8 mouse cellular contexts compared by ENCODE assay signal in genomic region chr2:59600123-59600840, GRCm38 (mm10). TPM values are rescaled to one million over a fixed set of nuclear protein-coding genes. Genes with fewer than 3 reads are reported as not detected.
A peak's percentile ranks its signal among the peaks of the same experiment; 100 is the strongest.
DNase-seq lines count a peak whose midpoint lies in the region; ATAC-seq and TF ChIP-seq lines count a peak whose summit lies in the region.

No protein-coding gene starts in this region.

- no peak for TF ChIP-seq POLR2A in embryonic fibroblast, embryonic 13.5 days (IDR thresholded peaks at IDR 0.05; ENCODE audit: low read depth, low read length)

- peak; percentile 19 for DNase-seq in 3134 (ENCODE audit: extremely low read depth, insufficient read length, low spot score)
- DNase-seq in adrenal gland, adult 8-10 months, result peak; percentile 45
- DNase-seq in heart, postnatal 0 days (ENCODE audit: low spot score), result no peak
- peak; percentile 79 to 84 for DNase-seq in kidney, postnatal 4 days
- no peak for DNase-seq in right cerebral cortex, postnatal 36 days (ENCODE audit: low spot score in 2 of 2)

- H3K9me3 ChIP-seq in heart, postnatal 0 days (replicated peaks; ENCODE audit: control insufficient read depth, low read length), result no peaks in the 10 kb centered on the region
- H3K9me3 ChIP-seq in stomach, embryonic 16.5 days (replicated peaks; ENCODE audit: control insufficient read depth, low read length), result no peaks in the 10 kb centered on the region

- H3K4me2 ChIP-seq in heart, postnatal 0 days (ENCODE audit: low read depth, low read length), result peak overlapping the region; percentile 17
- H3K4me2 ChIP-seq in stomach, embryonic 16.5 days (ENCODE audit: low read depth, low read length), result no peak overlapping the region

- H3K4me1 ChIP-seq in embryonic fibroblast, embryonic 13.5 days (ENCODE audit: control insufficient read depth, insufficient read depth, low read length), result peaks cover 3% of the 10 kb centered on the region
- H3K4me1 ChIP-seq in heart, postnatal 0 days (ENCODE audit: control insufficient read depth, insufficient read depth), result peaks cover 13% of the 10 kb centered on the region; the same call in 1 of the 2 replicates
- H3K4me1 ChIP-seq in stomach, embryonic 16.5 days (ENCODE audit: control insufficient read depth, insufficient read depth, low read length), result peaks cover 13% of the 10 kb centered on the region

- peak overlapping the region; percentile 67 for H3K27ac ChIP-seq in embryonic fibroblast, embryonic 13.5 days (ENCODE audit: insufficient read depth, low read length)
- peak overlapping the region; percentile 23; the same call in 1 of the 2 replicates for H3K27ac ChIP-seq in heart, postnatal 0 days (ENCODE audit: low read depth)
- H3K27ac ChIP-seq in stomach, embryonic 16.5 days (ENCODE audit: low read length), result no peak overlapping the region

- H3K4me3 ChIP-seq in embryonic fibroblast, embryonic 13.5 days (ENCODE audit: insufficient read depth, low read length), result no peak overlapping the region
- no peak overlapping the region for H3K4me3 ChIP-seq in heart, postnatal 0 days (ENCODE audit: low read depth, low read length)
- H3K4me3 ChIP-seq in stomach, embryonic 16.5 days (replicated peaks; ENCODE audit: low read length), result no peak overlapping the region

- WGBS in heart, postnatal 0 days, result 74% methylated on average over 19 of the region's 19 CpGs
- 50% methylated on average over 19 of the region's 19 CpGs for WGBS in stomach, embryonic 16.5 days

- no peak overlapping the region for H3K9ac ChIP-seq in heart, postnatal 0 days (replicated peaks; ENCODE audit: low read depth, low read length)
- no peak overlapping the region for H3K9ac ChIP-seq in stomach, embryonic 16.5 days (ENCODE audit: low read length)

- H3K27me3 ChIP-seq in heart, postnatal 0 days (ENCODE audit: control insufficient read depth, insufficient read depth, low read length), result no peaks in the 10 kb centered on the region
- H3K27me3 ChIP-seq in stomach, embryonic 16.5 days (ENCODE audit: control insufficient read depth, insufficient read depth, low read length), result no peaks in the 10 kb centered on the region

- no peak for TF ChIP-seq EP300 in heart, postnatal 0 days (IDR thresholded peaks at IDR 0.05; ENCODE audit: low read depth)

- no peaks in the 10 kb centered on the region for H3K36me3 ChIP-seq in heart, postnatal 0 days (replicated peaks; ENCODE audit: control insufficient read depth, insufficient read depth, low read length)
- H3K36me3 ChIP-seq in stomach, embryonic 16.5 days (ENCODE audit: control insufficient read depth, insufficient read depth, low read length), result no peaks in the 10 kb centered on the region

- ATAC-seq in heart, postnatal 0 days (ENCODE audit: insufficient read depth, low read depth), result peak; percentile 28; the same call in 1 of the 2 replicates
- peak; percentile 35; the same call in 1 of the 2 replicates for ATAC-seq in stomach, embryonic 16.5 days (ENCODE audit: insufficient read depth, low FRiP score)
- ATAC-seq in frontal cortex, adult (ENCODE audit: low TSS enrichment), result no peak

- TF ChIP-seq CTCF in embryonic fibroblast, embryonic 13.5 days (IDR thresholded peaks at IDR 0.05; ENCODE audit: borderline replicate concordance, insufficient read depth, low read length), result no peak
- TF ChIP-seq CTCF in heart, postnatal 0 days (IDR thresholded peaks at IDR 0.05; ENCODE audit: low read depth), result no peak

RNA-seq across cellular contexts. Expression of gene Tanc1, which starts 11.6 kb away (rescaled TPM):
- total RNA-seq in adrenal gland, adult 8-10 months (2022), result 10 to 100 TPM; 17.4 to 31.0 (median 23.9) TPM
- polyA plus RNA-seq in embryonic fibroblast, embryonic 13.5 days (2011; ENCODE audit: insufficient read length, low read depth, missing spikeins), result 61.8 and 66.1 TPM in 2 replicates
- 21.9 and 22.3 TPM in 2 replicates for total RNA-seq in heart, postnatal 0 days (2014; rRNA removed; ENCODE audit: low replicate concordance)
- 11.8 and 12.3 TPM in 2 replicates for polyA plus RNA-seq in heart, postnatal 0 days (2015; fragmentation: Nextera tagmentation; extraction: Ambion mirVana)
- 30.0 and 33.0 TPM in 2 replicates for polyA plus RNA-seq in stomach, embryonic 16.5 days (2015; fragmentation: Nextera tagmentation; extraction: Ambion mirVana)

Comparison
In these comparisons a context has a peak if more than half of its experiments do, and no peak if none do; other contexts are left out.
1. DNase-seq: peak in 3134 (single experiment), adrenal gland, adult 8-10 months (single experiment) and kidney, postnatal 4 days (2 of 2); none in heart, postnatal 0 days (single experiment) and right cerebral cortex, postnatal 36 days (0 of 2).